Mouse (Mus musculus) heart, embryonic 16.5 days (tissue): ENCODE results near the gene Mustn1. TPM values are rescaled to one million over a fixed set of nuclear protein-coding genes. Genes with fewer than 3 reads are reported as not detected.

Source experiments
- ATAC-seq: fragments of 200-750 bp; cut with Nextera tagmentation; replicated peaks from 2 replicates; pipeline ENCODE4 v1.8.0; 2017; ENCODE audit warnings: moderate number of reproducible peaks; ENCODE audit not compliant: insufficient read depth, low FRiP score; ENCODE audit errors: extremely low read depth
- H3K27ac ChIP-seq: fragments of 300-500 bp; sonication (generic); 2 replicates; pipeline ENCODE4 v1.5.1; 2014; ENCODE audit warnings: mild to moderate bottlenecking, low read length, control low read depth, moderate library complexity
- H3K27me3 ChIP-seq: fragments of 300-500 bp; sonication (generic); 2 replicates; pipeline ENCODE4 v1.6.1; 2014; ENCODE audit warnings: low read length, mixed read lengths; ENCODE audit not compliant: control insufficient read depth, insufficient read depth
- H3K36me3 ChIP-seq: fragments of 300-500 bp; sonication (generic); 2 replicates; pipeline ENCODE4 v1.6.1; 2014; ENCODE audit not compliant: control insufficient read depth, insufficient read depth
- H3K4me1 ChIP-seq: fragments of 300-500 bp; sonication (generic); 2 replicates; pipeline ENCODE4 v1.6.1; 2014; ENCODE audit warnings: low read length, mixed read lengths; ENCODE audit not compliant: control insufficient read depth, insufficient read depth
- H3K4me2 ChIP-seq: fragments of 300-500 bp; sonication (generic); 2 replicates; pipeline ENCODE4 v1.6.1; 2014; ENCODE audit warnings: low read depth, mild to moderate bottlenecking, control low read depth, low read length
- H3K4me3 ChIP-seq: fragments of 300-500 bp; sonication (generic); 2 replicates; pipeline ENCODE4 v1.5.1; 2014; ENCODE audit warnings: mild to moderate bottlenecking, control low read depth, low read length
- H3K9ac ChIP-seq: fragments of 300-500 bp; sonication (generic); 2 replicates; pipeline ENCODE4 v1.6.1; 2014; ENCODE audit warnings: low read length, control low read depth
- H3K9me3 ChIP-seq: fragments of 300-500 bp; sonication (generic); replicated peaks from 2 replicates; pipeline ENCODE4 v1.6.1; 2016; ENCODE audit warnings: low read length; ENCODE audit not compliant: control insufficient read depth
- WGBS: fragments of 180-500 bp; shearing (Covaris S2); extraction: QIAGEN DNeasy Blood & Tissue Kit; methylation state at CpG from one replicate; pipeline ENCODE4 v1.1.7; 2014; 5-methylcytosine and 5-hydroxymethylcytosine counted together
- polyA plus RNA-seq: library from polyadenylated mRNA; unstranded; fragments of >200 nt; fragmentation: Nextera tagmentation; extraction: Ambion mirVana; gene quantifications from 2 replicates; pipeline ENCODE4 v1.2.1, GENCODE M21; 2015

The Mustn1 gene
- 4.6 and 5.6 TPM in 2 replicates for polyA plus RNA-seq

DNA sequence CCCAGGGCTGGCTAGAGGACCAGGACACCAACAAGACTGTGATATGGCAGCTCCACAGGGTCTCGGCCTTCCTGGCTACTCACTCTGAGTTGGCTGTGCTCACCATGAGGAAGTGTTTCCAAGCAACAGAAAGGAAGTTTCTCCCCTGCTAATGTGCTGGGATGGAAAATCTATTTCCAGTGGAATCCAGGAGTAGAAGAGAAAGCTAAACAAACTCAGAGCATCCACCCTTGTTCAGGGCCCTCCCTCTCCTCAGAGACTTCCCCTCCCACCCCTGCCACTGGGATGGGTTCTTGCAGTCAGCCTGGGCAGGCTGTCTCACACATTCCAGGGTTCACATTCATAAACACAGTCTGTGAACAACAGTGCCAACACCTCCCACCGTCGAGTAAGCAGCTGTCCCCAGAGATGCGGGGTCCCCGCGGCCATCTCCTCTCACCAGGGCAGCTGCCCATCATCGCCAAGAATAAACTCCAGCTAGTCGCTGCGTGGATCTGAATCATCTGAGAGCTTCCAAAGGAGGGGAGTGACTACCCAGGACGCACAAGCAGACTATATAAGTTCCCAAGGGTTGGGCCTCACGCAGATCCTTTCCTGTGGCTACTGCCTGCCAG lies at the start of gene Mustn1:
Gene Mustn1 (plus strand): TSS at position 243 of the 614 bp plus-strand sequence.
- Histone ChIP-seq H3K4me1 (peaks cover 3% of the 10 kb centered on the region; the same call in 1 of the 2 replicates), H3K9me3 (no peaks in the 10 kb centered on the region), H3K27me3 (no peaks in the 10 kb centered on the region), H3K9ac (0 out of 2 replicates have a peak within 1 kb of the TSS, but pooled peaks have one; percentile 8), H3K36me3 (peaks cover 3% of the 10 kb centered on the region; the same call in 1 of the 2 replicates), H3K27ac (peak within 1 kb of the TSS; percentile 54), H3K4me3 (no peak within 1 kb of the TSS), H3K4me2 (peak within 1 kb of the TSS; percentile 5; the same call in 1 of the 2 replicates)
- ATAC-seq: peak; percentile 75
- WGBS: 38% methylated on average over 11 of the region's 11 CpGs

DNA sequence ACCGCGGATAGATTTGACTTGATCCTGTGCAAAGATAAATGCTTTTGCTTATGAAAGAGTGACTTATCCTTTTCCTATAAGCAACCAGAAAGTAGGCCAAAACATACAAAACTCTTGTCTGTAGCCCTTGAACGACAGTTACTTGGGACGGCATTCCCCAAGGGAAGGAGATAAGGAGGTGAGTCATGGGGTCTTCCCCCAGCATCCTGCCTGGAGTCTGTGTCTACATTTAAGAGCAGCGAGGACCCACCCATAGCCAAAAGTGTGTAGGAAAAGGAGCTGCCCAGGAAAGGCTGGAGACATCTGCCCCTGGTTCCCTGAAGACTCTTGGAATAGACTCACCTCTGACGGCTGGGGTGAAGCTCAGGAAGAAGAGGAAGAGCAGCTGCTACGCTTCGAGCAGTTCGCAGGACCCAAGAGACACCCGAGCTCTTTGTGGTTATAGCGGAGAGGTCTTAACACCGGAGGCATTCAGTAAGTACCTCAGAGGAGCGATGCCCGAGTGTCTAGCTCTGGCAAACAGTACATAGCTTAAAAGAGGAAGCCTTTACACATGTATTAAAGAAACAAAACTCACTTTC lies 41.5 kb upstream of the Mustn1 start:
- Histone ChIP-seq H3K27me3 (no peaks in the 10 kb centered on the region), H3K4me1 (peaks cover 8% of the 10 kb centered on the region; the same call in 1 of the 2 replicates), H3K36me3 (no peaks in the 10 kb centered on the region), H3K27ac (0 out of 2 replicates have a peak overlapping the region, but pooled peaks have one; percentile 4), H3K9ac (no peak overlapping the region), H3K4me3 (no peak overlapping the region), H3K9me3 (no peaks in the 10 kb centered on the region), H3K4me2 (no peak overlapping the region)
- no peak for ATAC-seq
- WGBS: 56% methylated on average over 14 of the region's 14 CpGs

GRCm38 (mm10) chr14:30843701-30844100 lies 35.3 kb upstream of the Mustn1 start:
- ATAC-seq: no peak
- no peaks in the 10 kb centered on the region for H3K9me3 ChIP-seq
- H3K27ac ChIP-seq: no peak overlapping the region
- no peaks in the 10 kb centered on the region for H3K36me3 ChIP-seq
- H3K4me2 ChIP-seq: no peak overlapping the region
- no peak overlapping the region for H3K4me3 ChIP-seq
- no peak overlapping the region for H3K9ac ChIP-seq
- no peaks in the 10 kb centered on the region for H3K27me3 ChIP-seq
- 88% methylated on average over 3 of the region's 3 CpGs for WGBS
- H3K4me1 ChIP-seq: no peaks in the 10 kb centered on the region

DNA sequence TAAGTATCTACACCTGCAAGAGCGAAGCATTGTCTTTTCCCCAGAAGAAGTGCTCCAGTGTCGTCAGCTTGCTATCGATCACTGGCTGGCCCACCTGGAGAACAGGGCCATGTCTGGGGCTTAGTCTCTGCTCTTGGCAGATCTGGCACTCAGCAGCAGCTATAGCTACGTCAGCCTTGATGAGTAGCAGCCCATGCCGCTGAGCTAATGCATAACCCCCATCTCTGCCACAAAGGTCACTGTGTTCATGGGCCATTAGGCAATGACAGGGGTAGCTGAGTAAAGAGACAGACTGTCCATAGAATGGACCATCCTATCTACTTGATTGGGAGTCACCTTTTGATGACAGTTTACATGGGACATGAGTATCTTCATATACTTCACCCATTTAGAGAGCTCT lies 28.5 kb upstream of the Mustn1 start:
- H3K36me3 ChIP-seq: no peaks in the 10 kb centered on the region
- ATAC-seq: no peak
- no peaks in the 10 kb centered on the region for H3K4me1 ChIP-seq
- H3K27ac ChIP-seq: no peak overlapping the region
- no peaks in the 10 kb centered on the region for H3K27me3 ChIP-seq
- no peaks in the 10 kb centered on the region for H3K9me3 ChIP-seq
- no peak overlapping the region for H3K4me2 ChIP-seq
- 91% methylated on average over 5 of the region's 5 CpGs for WGBS
- H3K9ac ChIP-seq: no peak overlapping the region
- no peak overlapping the region for H3K4me3 ChIP-seq

DNA sequence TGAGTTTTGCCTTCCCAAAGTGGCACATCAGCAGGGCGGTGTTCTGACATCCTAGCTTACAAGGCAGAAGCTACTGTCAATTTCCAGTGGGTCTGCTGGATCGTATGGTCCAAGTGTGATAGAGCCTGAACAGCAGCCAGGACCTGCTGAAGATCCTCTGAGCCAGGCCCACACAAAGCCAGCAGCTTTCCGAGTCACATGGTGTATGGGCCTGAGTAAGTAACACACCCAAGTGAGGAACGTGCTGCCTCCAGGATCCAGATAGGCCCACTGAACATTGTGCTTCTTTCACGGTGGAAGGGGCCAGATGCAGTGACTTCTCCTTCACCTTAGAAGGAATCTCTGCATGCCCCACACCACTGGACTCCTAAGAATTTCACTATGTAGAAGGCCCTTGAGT lies 26.7 kb upstream of the Mustn1 start:
- WGBS: 77% methylated on average over 5 of the region's 5 CpGs
- H3K9ac ChIP-seq: no peak overlapping the region
- H3K4me1 ChIP-seq: no peaks in the 10 kb centered on the region
- H3K4me2 ChIP-seq: no peak overlapping the region
- no peaks in the 10 kb centered on the region for H3K36me3 ChIP-seq
- ATAC-seq: 0 out of 2 replicates have a peak, but pooled peaks have one; percentile 28
- no peak overlapping the region for H3K27ac ChIP-seq
- no peak overlapping the region for H3K4me3 ChIP-seq
- H3K9me3 ChIP-seq: no peaks in the 10 kb centered on the region
- no peaks in the 10 kb centered on the region for H3K27me3 ChIP-seq

DNA sequence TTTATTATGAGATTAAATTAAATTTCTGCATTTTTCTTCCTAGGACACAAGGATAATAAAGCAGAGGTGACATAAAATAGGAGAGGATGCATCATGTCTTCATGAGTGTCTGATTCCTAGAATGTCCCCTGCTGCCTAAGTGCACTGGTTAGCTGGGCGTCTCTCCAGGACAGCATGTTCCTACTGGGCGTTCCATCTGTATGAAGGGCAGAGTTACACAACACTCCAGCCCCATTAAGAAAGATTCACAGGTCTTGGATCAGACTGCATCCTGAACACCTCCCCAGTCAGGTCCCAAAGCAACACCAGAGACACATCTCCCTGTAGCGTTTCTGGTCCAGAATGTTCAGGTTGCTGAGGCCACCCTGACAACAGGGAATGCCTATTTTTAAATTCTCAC lies 23.7 kb upstream of the Mustn1 start:
- ATAC-seq: no peak
- no peak overlapping the region for H3K9ac ChIP-seq
- H3K27me3 ChIP-seq: no peaks in the 10 kb centered on the region
- no peaks in the 10 kb centered on the region for H3K9me3 ChIP-seq
- H3K27ac ChIP-seq: no peak overlapping the region
- H3K4me2 ChIP-seq: no peak overlapping the region
- 89% methylated on average over 3 of the region's 3 CpGs for WGBS
- no peaks in the 10 kb centered on the region for H3K4me1 ChIP-seq
- no peaks in the 10 kb centered on the region for H3K36me3 ChIP-seq
- no peak overlapping the region for H3K4me3 ChIP-seq

- Histone ChIP-seq H3K36me3 (no peaks in the 10 kb centered on the region), H3K27ac (no peak overlapping the region), H3K9ac (no peak overlapping the region), H3K4me3 (no peak overlapping the region), H3K4me2 (no peak overlapping the region), H3K9me3 (no peaks in the 10 kb centered on the region), H3K27me3 (no peaks in the 10 kb centered on the region), H3K4me1 (no peaks in the 10 kb centered on the region)
- ATAC-seq: no peak
- WGBS: 53% methylated on average over 10 of the region's 10 CpGs
Measured at GRCm38 (mm10) chr14:30856885-30857507, 22.0 kb upstream of the Mustn1 start.

DNA sequence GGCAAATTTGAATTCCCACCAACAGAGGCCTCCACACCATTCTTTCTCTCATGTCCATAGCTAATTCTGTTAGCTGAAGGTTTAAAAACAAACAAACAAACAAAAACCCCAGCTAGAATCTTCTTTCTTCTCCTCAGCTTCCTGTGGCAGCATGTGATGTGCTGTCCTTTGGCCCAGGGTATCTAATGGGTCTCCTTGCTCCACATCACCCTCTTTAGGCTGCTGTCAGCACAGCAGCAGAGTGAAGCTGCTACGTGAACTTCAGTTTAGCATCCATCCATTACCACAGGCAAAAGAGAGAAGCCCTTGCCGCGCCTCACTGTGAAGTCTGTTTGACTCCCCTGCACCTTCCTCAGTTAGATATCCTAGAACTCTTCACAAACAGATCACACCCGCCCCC lies 21.0 kb upstream of the Mustn1 start:
- no peaks in the 10 kb centered on the region for H3K36me3 ChIP-seq
- no peaks in the 10 kb centered on the region for H3K4me1 ChIP-seq
- ATAC-seq: no peak
- no peak overlapping the region for H3K27ac ChIP-seq
- H3K4me2 ChIP-seq: no peak overlapping the region
- no peaks in the 10 kb centered on the region for H3K27me3 ChIP-seq
- H3K9me3 ChIP-seq: no peaks in the 10 kb centered on the region
- no peak overlapping the region for H3K4me3 ChIP-seq
- H3K9ac ChIP-seq: no peak overlapping the region
- WGBS: 65% methylated on average over 4 of the region's 4 CpGs
